8 mouse cellular contexts compared by ENCODE assay signal in the genomic region with DNA sequence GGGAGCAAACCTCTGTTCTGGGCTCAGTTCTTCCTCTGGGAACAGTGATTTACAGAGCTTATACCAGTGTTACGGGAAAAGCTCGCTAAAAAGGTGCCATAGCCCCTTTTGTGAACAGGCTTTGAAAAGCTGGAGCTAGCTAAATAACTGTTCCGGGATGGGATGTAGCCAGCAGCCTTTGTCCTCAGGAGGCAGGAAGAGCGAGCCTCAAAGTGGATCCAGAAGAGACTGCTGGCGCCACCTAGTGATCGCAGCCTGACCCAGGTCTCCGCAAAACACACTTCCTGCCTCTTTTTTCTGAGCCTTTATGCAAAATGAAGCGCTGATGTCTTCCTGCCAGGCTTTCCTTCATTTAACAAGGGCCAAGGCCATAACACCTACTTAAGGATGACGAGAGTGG. TPM values are rescaled to one million over a fixed set of nuclear protein-coding genes. Genes with fewer than 3 reads are reported as not detected.
A peak's percentile ranks its signal among the peaks of the same experiment; 100 is the strongest.
DNase-seq lines count a peak whose midpoint lies in the region; ATAC-seq lines count a peak whose summit lies in the region.

No protein-coding gene starts in this region.

- H3K4me3 ChIP-seq in hindbrain, embryonic 14.5 days (replicated peaks; ENCODE audit: low read length) = peak overlapping the region; percentile 29

- H3K27ac ChIP-seq in hindbrain, embryonic 14.5 days = peak overlapping the region; percentile 96

- H3K9ac ChIP-seq in hindbrain, embryonic 14.5 days = peak overlapping the region; percentile 77

- H3K27me3 ChIP-seq in hindbrain, embryonic 14.5 days (ENCODE audit: control insufficient read depth, insufficient read depth, low read length) = no peaks in the 10 kb centered on the region

- peak; percentile 97 for DNase-seq in NIH3T3 (ENCODE audit: low read depth)
- peak; percentile 96 to 97 for DNase-seq in cerebellum, postnatal 10 days
- peak; percentile 66 to 80 for DNase-seq in frontal cortex, postnatal 14 days (ENCODE audit: low spot score in 2 of 2)
- peak; percentile 91 for DNase-seq in hindbrain, embryonic 14.5 days (ENCODE audit: low spot score)
- DNase-seq in layer of hippocampus, postnatal 36 days = peak; percentile 82 to 85
- peak; percentile 96 for DNase-seq in lung, postnatal 36 days
- DNase-seq in retina, postnatal 1 day = peak; percentile 92
- DNase-seq in urinary bladder, adult 18-20 months (ENCODE audit: low spot score in 2 of 2) = peak; percentile 72 to 73

- WGBS in hindbrain, embryonic 14.5 days = 2% methylated on average over 9 of the region's 9 CpGs

- peaks cover 23% of the 10 kb centered on the region for H3K36me3 ChIP-seq in hindbrain, embryonic 14.5 days (replicated peaks; ENCODE audit: control insufficient read depth, insufficient read depth)

- no peaks in the 10 kb centered on the region for H3K9me3 ChIP-seq in hindbrain, embryonic 14.5 days (ENCODE audit: control insufficient read depth, low read length)

- peaks cover 29% of the 10 kb centered on the region for H3K4me1 ChIP-seq in hindbrain, embryonic 14.5 days (replicated peaks; ENCODE audit: control insufficient read depth, insufficient read depth, low read length)

- peak overlapping the region; percentile 59 for H3K4me2 ChIP-seq in hindbrain, embryonic 14.5 days (replicated peaks)

- ATAC-seq in hindbrain, embryonic 14.5 days (ENCODE audit: low FRiP score) = peak; percentile 61; the same call in 1 of the 2 replicates

RNA-seq across cellular contexts. Expression of gene Ddb1, which starts 2.3 kb away (rescaled TPM):
- polyA plus RNA-seq in hindbrain, embryonic 14.5 days (2014; fragmentation: Nextera tagmentation; extraction: Ambion mirVana) = 219 and 240 TPM in 2 replicates
- 100 to 1,000 TPM; 200 to 203 TPM for total RNA-seq in layer of hippocampus, postnatal 36 days (2021)

RNA-seq across cellular contexts. Expression of gene Tkfc, which starts 2.7 kb away (rescaled TPM):
- 25.4 and 26.8 TPM in 2 replicates for polyA plus RNA-seq in hindbrain, embryonic 14.5 days (2014; fragmentation: Nextera tagmentation; extraction: Ambion mirVana)
- total RNA-seq in layer of hippocampus, postnatal 36 days (2021) = 10 to 100 TPM; 18.7 to 20.1 TPM

RNA-seq across cellular contexts. Expression of gene Tmem138, which starts 25.6 kb away (rescaled TPM):
- 38.1 and 40.3 TPM in 2 replicates for polyA plus RNA-seq in hindbrain, embryonic 14.5 days (2014; fragmentation: Nextera tagmentation; extraction: Ambion mirVana)
- total RNA-seq in layer of hippocampus, postnatal 36 days (2021) = 10 to 100 TPM; 14.0 to 14.1 TPM

RNA-seq across cellular contexts. Expression of gene Cyb561a3, which starts 25.8 kb away (rescaled TPM):
- polyA plus RNA-seq in hindbrain, embryonic 14.5 days (2014; fragmentation: Nextera tagmentation; extraction: Ambion mirVana) = 21.8 and 23.8 TPM in 2 replicates
- 10 to 100 TPM; 10.3 TPM for total RNA-seq in layer of hippocampus, postnatal 36 days (2021)

RNA-seq across cellular contexts. Expression of gene Vwce, which starts 31.2 kb away (rescaled TPM):
- polyA plus RNA-seq in hindbrain, embryonic 14.5 days (2014; fragmentation: Nextera tagmentation; extraction: Ambion mirVana) = 0.64 and 1.1 TPM in 2 replicates
- total RNA-seq in layer of hippocampus, postnatal 36 days (2021) = under 1 TPM; 0.30 to 0.32 TPM

Comparison
In these comparisons a context has a peak if more than half of its experiments do, and no peak if none do; other contexts are left out.
1. Peak in every context shown above with its lines: DNase-seq, ATAC-seq, H3K4me3 ChIP-seq and H3K27ac ChIP-seq.